Mouse (Mus musculus): ENCODE measurements at regions not wholly inside any gene's neighbourhood (a gene's known extent, or its start where the extent isn't known, plus 50 kb on each side); places are given as distances from the start of the nearest gene placed in this dataset.

GRCm38 (mm10) chr7:138501347-138502014 lies 104.0 kb upstream of the Tcerg1l start:
- TF ChIP-seq CTCF (IDR thresholded peaks at IDR 0.05; ENCODE audit: extremely low read depth, insufficient read depth, low read length) (no peak), POLR2A (IDR thresholded peaks at IDR 0.05; ENCODE audit: extremely low read depth, insufficient read depth, low read length) (no peak)
